9 mouse cellular contexts compared by ENCODE assay signal in the genomic region with DNA sequence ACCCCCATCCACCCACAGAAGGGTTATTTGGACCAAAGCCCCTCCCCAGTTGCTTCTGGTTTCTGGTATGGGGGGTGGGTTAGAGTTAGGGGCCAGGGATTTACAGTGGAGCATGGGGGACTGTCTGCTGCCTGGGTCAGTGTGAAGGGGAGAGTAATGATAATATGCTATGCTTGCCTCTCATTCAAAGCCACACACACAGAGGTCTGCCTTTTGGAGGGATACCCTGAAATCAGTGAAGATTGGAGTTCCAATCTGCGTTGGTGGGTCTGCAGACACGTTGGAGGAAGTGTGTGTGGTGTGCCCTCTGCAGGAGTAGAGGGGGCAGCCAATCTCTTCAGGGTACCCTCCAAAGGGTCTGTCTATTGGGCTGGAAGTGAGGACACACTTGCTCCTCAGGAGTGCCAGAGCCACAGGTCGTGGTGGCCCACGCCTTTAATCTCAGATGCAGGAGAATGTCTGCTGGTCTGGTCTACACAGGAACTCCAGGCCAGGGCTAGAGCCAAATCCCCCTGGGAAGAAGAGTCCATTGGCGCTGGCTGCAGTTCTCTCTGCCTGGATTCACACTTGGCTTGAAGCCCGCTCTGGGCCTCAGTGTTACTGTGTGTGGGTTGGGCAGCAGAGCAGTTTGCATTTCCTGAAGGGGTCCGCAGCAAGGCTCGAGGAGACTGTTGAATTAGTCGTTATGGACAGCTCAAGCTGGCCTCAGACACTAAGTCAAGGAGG. TPM values are rescaled to one million over a fixed set of nuclear protein-coding genes. Genes with fewer than 3 reads are reported as not detected.
DNase-seq lines count a peak whose midpoint lies in the region; ATAC-seq lines count a peak whose summit lies in the region.
"Had no signal": no experiment of that assay in that cellular context is flagged by ENCODE, and none has a peak within 500 bp of the region (broad histone marks: within the 10 kb centered on the region; RNA-seq: fewer than 3 reads in every experiment).

No protein-coding gene starts in this region.

- H3K9ac ChIP-seq in liver, embryonic 11.5 days (ENCODE audit: low read depth, low read length): no peak overlapping the region
- peak overlapping the region; percentile 63 for H3K9ac ChIP-seq in embryonic facial prominence, embryonic 11.5 days (replicated peaks; ENCODE audit: low read length)
- H3K9ac ChIP-seq in intestine, embryonic 14.5 days (ENCODE audit: low read length): peak overlapping the region; percentile 27
- H3K9ac ChIP-seq in neural tube, embryonic 12.5 days: peak overlapping the region; percentile 83

- no peak for DNase-seq in liver, embryonic 11.5 days (ENCODE audit: low spot score)
- DNase-seq in liver: no peak
- DNase-seq in embryonic facial prominence, embryonic 11.5 days (ENCODE audit: low spot score): no peak
- peak; percentile 53 for DNase-seq in intestine, embryonic 14.5 days (ENCODE audit: low spot score)
- DNase-seq in thymus, postnatal 4 days: no peak
- no peak for DNase-seq in gastrocnemius, adult 18-20 months (ENCODE audit: low spot score)
- no peak for DNase-seq in ovary, adult 18-20 months (ENCODE audit: low spot score)

- H3K4me1 ChIP-seq in liver, embryonic 11.5 days (replicated peaks; ENCODE audit: control insufficient read depth, insufficient read depth, low read length): peaks cover 39% of the 10 kb centered on the region
- H3K4me1 ChIP-seq in embryonic facial prominence, embryonic 11.5 days (ENCODE audit: control insufficient read depth, insufficient read depth, low read length): peaks cover 8% of the 10 kb centered on the region
- peaks cover 38% of the 10 kb centered on the region for H3K4me1 ChIP-seq in intestine, embryonic 14.5 days (replicated peaks; ENCODE audit: control insufficient read depth, insufficient read depth, low read length)
- peaks cover 53% of the 10 kb centered on the region for H3K4me1 ChIP-seq in neural tube, embryonic 12.5 days

- peak overlapping the region; percentile 90 for H3K4me2 ChIP-seq in liver, embryonic 11.5 days
- H3K4me2 ChIP-seq in embryonic facial prominence, embryonic 11.5 days (ENCODE audit: low read depth, low read length): peak overlapping the region; percentile 87
- peak overlapping the region; percentile 87 for H3K4me2 ChIP-seq in intestine, embryonic 14.5 days (ENCODE audit: low read length)
- H3K4me2 ChIP-seq in neural tube, embryonic 12.5 days (replicated peaks): peak overlapping the region; percentile 86

- H3K27me3 ChIP-seq in liver, embryonic 11.5 days (replicated peaks; ENCODE audit: control insufficient read depth, insufficient read depth, low read length): peaks cover 44% of the 10 kb centered on the region
- H3K27me3 ChIP-seq in embryonic facial prominence, embryonic 11.5 days (ENCODE audit: control insufficient read depth, insufficient read depth, low read length): 0 out of 2 replicates have a peak, but pooled peaks cover 2% of the 10 kb centered on the region
- peaks cover 19% of the 10 kb centered on the region for H3K27me3 ChIP-seq in intestine, embryonic 14.5 days (replicated peaks; ENCODE audit: control insufficient read depth, insufficient read depth, low read length)
- peaks cover 8% of the 10 kb centered on the region for H3K27me3 ChIP-seq in neural tube, embryonic 12.5 days (replicated peaks)

- ATAC-seq in liver, embryonic 11.5 days (replicated peaks; ENCODE audit: low FRiP score): no peak
- no peak for ATAC-seq in embryonic facial prominence, embryonic 11.5 days (replicated peaks; ENCODE audit: insufficient number of reproducible peaks, low FRiP score, low TSS enrichment, low read depth)
- no peak for ATAC-seq in intestine, embryonic 14.5 days (replicated peaks; ENCODE audit: low FRiP score, low TSS enrichment, low read depth)
- no peak for ATAC-seq in neural tube, embryonic 12.5 days (ENCODE audit: low FRiP score, low read depth)

- no peaks in the 10 kb centered on the region for H3K36me3 ChIP-seq in liver, embryonic 11.5 days (ENCODE audit: control insufficient read depth, insufficient read depth, low read length)
- no peaks in the 10 kb centered on the region for H3K36me3 ChIP-seq in embryonic facial prominence, embryonic 11.5 days (replicated peaks; ENCODE audit: control insufficient read depth, insufficient read depth, low read depth, low read length)
- no peaks in the 10 kb centered on the region for H3K36me3 ChIP-seq in intestine, embryonic 14.5 days (ENCODE audit: control insufficient read depth, insufficient read depth, low read length)
- no peaks in the 10 kb centered on the region for H3K36me3 ChIP-seq in neural tube, embryonic 12.5 days

- no peak overlapping the region for H3K27ac ChIP-seq in liver, embryonic 11.5 days (ENCODE audit: low read depth, low read length)
- H3K27ac ChIP-seq in embryonic facial prominence, embryonic 11.5 days (replicated peaks; ENCODE audit: low read depth, low read length): no peak overlapping the region; the same call in 1 of the 2 replicates
- no peak overlapping the region for H3K27ac ChIP-seq in intestine, embryonic 14.5 days (ENCODE audit: low read depth)
- peak overlapping the region; percentile 72 for H3K27ac ChIP-seq in neural tube, embryonic 12.5 days

- WGBS in liver, embryonic 11.5 days: 35% methylated on average over 9 of the region's 9 CpGs
- 22% methylated on average over 9 of the region's 9 CpGs for WGBS in embryonic facial prominence, embryonic 11.5 days
- WGBS in intestine, embryonic 14.5 days: 38% methylated on average over 9 of the region's 9 CpGs
- 16% methylated on average over 9 of the region's 9 CpGs for WGBS in neural tube, embryonic 12.5 days

- no peaks in the 10 kb centered on the region for H3K9me3 ChIP-seq in liver, embryonic 11.5 days (ENCODE audit: control insufficient read depth, low read length)
- no peaks in the 10 kb centered on the region for H3K9me3 ChIP-seq in embryonic facial prominence, embryonic 11.5 days (replicated peaks; ENCODE audit: control insufficient read depth, low read length)
- no peaks in the 10 kb centered on the region for H3K9me3 ChIP-seq in intestine, embryonic 14.5 days (ENCODE audit: control insufficient read depth, low read length)
- no peaks in the 10 kb centered on the region for H3K9me3 ChIP-seq in neural tube, embryonic 12.5 days

- peak overlapping the region; percentile 58 for H3K4me3 ChIP-seq in liver, embryonic 11.5 days (ENCODE audit: low read depth, low read length)
- H3K4me3 ChIP-seq in embryonic facial prominence, embryonic 11.5 days (ENCODE audit: low read depth, low read length): peak overlapping the region; percentile 58
- peak overlapping the region; percentile 43 for H3K4me3 ChIP-seq in intestine, embryonic 14.5 days (ENCODE audit: low read depth, low read length)
- peak overlapping the region; percentile 68 for H3K4me3 ChIP-seq in neural tube, embryonic 12.5 days

RNA-seq across cellular contexts. Expression of gene Dpf1, which starts 1.7 kb away (rescaled TPM):
- polyA plus RNA-seq in liver, embryonic 11.5 days (2014; fragmentation: Nextera tagmentation; extraction: Ambion mirVana): 6.1 and 7.5 TPM in 2 replicates
- 19.8 and 27.9 TPM in 2 replicates for polyA plus RNA-seq in embryonic facial prominence, embryonic 11.5 days (2014; fragmentation: Nextera tagmentation; extraction: Ambion mirVana)
- polyA plus RNA-seq in intestine, embryonic 14.5 days (2014; fragmentation: Nextera tagmentation; extraction: Ambion mirVana): 7.4 and 8.8 TPM in 2 replicates
- 105 and 118 TPM in 2 replicates for polyA plus RNA-seq in neural tube, embryonic 12.5 days (2016; fragmentation: Nextera tagmentation; extraction: Ambion mirVana)
- total RNA-seq in gastrocnemius, adult 18-20 months (2021): 1 to 10 TPM; 2.4 to 2.7 TPM
- total RNA-seq: liver, adult 2 months had no signal

RNA-seq across cellular contexts. Expression of gene Ppp1r14a, which starts 16.3 kb away (rescaled TPM):
- polyA plus RNA-seq in liver, embryonic 11.5 days (2014; fragmentation: Nextera tagmentation; extraction: Ambion mirVana): 6.0 and 6.9 TPM in 2 replicates
- polyA plus RNA-seq in embryonic facial prominence, embryonic 11.5 days (2014; fragmentation: Nextera tagmentation; extraction: Ambion mirVana): 18.0 and 21.0 TPM in 2 replicates
- 59.7 and 66.5 TPM in 2 replicates for polyA plus RNA-seq in intestine, embryonic 14.5 days (2014; fragmentation: Nextera tagmentation; extraction: Ambion mirVana)
- 57.5 and 72.1 TPM in 2 replicates for polyA plus RNA-seq in neural tube, embryonic 12.5 days (2016; fragmentation: Nextera tagmentation; extraction: Ambion mirVana)
- 1 to 10 TPM; 3.3 to 3.4 TPM for total RNA-seq in gastrocnemius, adult 18-20 months (2021)

RNA-seq across cellular contexts. Expression of gene Spint2, which starts 23.7 kb away (rescaled TPM):
- 51.6 and 53.7 TPM in 2 replicates for polyA plus RNA-seq in liver, embryonic 11.5 days (2014; fragmentation: Nextera tagmentation; extraction: Ambion mirVana)
- polyA plus RNA-seq in embryonic facial prominence, embryonic 11.5 days (2014; fragmentation: Nextera tagmentation; extraction: Ambion mirVana): 71.4 and 84.5 TPM in 2 replicates
- polyA plus RNA-seq in intestine, embryonic 14.5 days (2014; fragmentation: Nextera tagmentation; extraction: Ambion mirVana): 470 and 522 TPM in 2 replicates
- 23.5 and 23.9 TPM in 2 replicates for polyA plus RNA-seq in neural tube, embryonic 12.5 days (2016; fragmentation: Nextera tagmentation; extraction: Ambion mirVana)
- total RNA-seq in gastrocnemius, adult 18-20 months (2021): 10 to 100 TPM in 1 of 2 experiments, 1 to 10 TPM in 1; 8.2 to 14.7 TPM

RNA-seq across cellular contexts. Expression of gene 2200002D01Rik, which starts 57.2 kb away (rescaled TPM):
- polyA plus RNA-seq in liver, embryonic 11.5 days (2014; fragmentation: Nextera tagmentation; extraction: Ambion mirVana): 3.2 and 4.4 TPM in 2 replicates
- 1.5 and 2.6 TPM in 2 replicates for polyA plus RNA-seq in embryonic facial prominence, embryonic 11.5 days (2014; fragmentation: Nextera tagmentation; extraction: Ambion mirVana)
- polyA plus RNA-seq in intestine, embryonic 14.5 days (2014; fragmentation: Nextera tagmentation; extraction: Ambion mirVana): 76.9 and 111 TPM in 2 replicates
- 1.6 and 1.7 TPM in 2 replicates for polyA plus RNA-seq in neural tube, embryonic 12.5 days (2016; fragmentation: Nextera tagmentation; extraction: Ambion mirVana)
- 1 to 10 TPM in 1 of 2 experiments, under 1 TPM in 1; 0.66 to 1.1 TPM for total RNA-seq in gastrocnemius, adult 18-20 months (2021)
